Comparison of ENCODE assay signal across 19 mouse cellular contexts in the genomic region with DNA sequence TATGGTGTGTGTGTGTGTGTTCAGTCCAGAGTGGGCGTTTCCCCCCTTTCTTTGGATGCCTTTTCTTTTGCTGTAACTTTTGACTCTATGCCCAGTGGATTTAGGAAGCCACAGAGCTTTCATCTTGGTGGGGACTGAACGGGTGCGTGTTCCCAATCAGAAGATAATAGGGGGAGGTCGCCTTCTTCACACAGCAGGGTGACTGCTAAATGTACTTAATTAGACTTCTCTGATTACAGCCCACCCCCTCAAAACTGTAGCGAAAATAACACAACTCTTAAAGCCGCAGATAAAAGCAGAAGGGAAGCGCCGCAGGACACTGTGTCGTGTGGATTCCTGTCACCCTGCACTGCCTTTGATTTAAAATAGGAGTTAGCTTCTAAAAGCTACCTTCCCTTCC.
DNase-seq lines count a peak whose midpoint lies in the region; ATAC-seq and TF ChIP-seq lines count a peak whose summit lies in the region.
"Had no signal": no experiment of that assay in that cellular context is flagged by ENCODE, and none has a peak within 500 bp of the region (broad histone marks: within the 10 kb centered on the region; RNA-seq: fewer than 3 reads in every experiment).

No protein-coding gene starts in this region.

- H3K27ac ChIP-seq in forebrain, embryonic 13.5 days: 0 out of 2 replicates have a peak overlapping the region, but pooled peaks have one; percentile 41
- no peak overlapping the region for H3K27ac ChIP-seq in forebrain, embryonic 11.5 days (ENCODE audit: low read depth, low read length)
- H3K27ac ChIP-seq in heart, embryonic 13.5 days (replicated peaks): no peak overlapping the region
- no peak overlapping the region for H3K27ac ChIP-seq in lung, embryonic 14.5 days (ENCODE audit: low read depth)
- H3K27ac ChIP-seq in lung, postnatal 0 days (ENCODE audit: low read length): no peak overlapping the region
- H3K27ac ChIP-seq: embryonic facial prominence, embryonic 12.5 days; heart, embryonic 10.5 days; heart, embryonic 15.5 days; hindbrain, embryonic 14.5 days had no signal

- no peak for DNase-seq in forebrain, embryonic 11.5 days (ENCODE audit: low spot score)
- DNase-seq in heart, postnatal 25 days (ENCODE audit: low spot score): no peak
- peak; percentile 42 for DNase-seq in lung, embryonic 14.5 days
- DNase-seq in lung, postnatal 0 days (ENCODE audit: low spot score): no peak
- peak; percentile 37 for DNase-seq in brain, adult 2 months (ENCODE audit: low read depth, low spot score)
- DNase-seq in gastrocnemius, postnatal 14 days: no peak
- DNase-seq: adrenal gland, postnatal 10 days; cerebellum, adult 18-20 months; heart, adult 18-20 months; heart, postnatal 14 days; kidney, adult 8-10 months had no signal

- no peak overlapping the region for H3K4me2 ChIP-seq in forebrain, embryonic 13.5 days
- no peak overlapping the region for H3K4me2 ChIP-seq in forebrain, embryonic 11.5 days (ENCODE audit: low read depth, low read length, severe bottlenecking)
- H3K4me2 ChIP-seq in heart, embryonic 13.5 days: 0 out of 2 replicates have a peak overlapping the region, but pooled peaks have one; percentile 5
- no peak overlapping the region for H3K4me2 ChIP-seq in lung, embryonic 14.5 days
- H3K4me2 ChIP-seq in lung, postnatal 0 days (replicated peaks; ENCODE audit: low read depth, low read length): no peak overlapping the region
- H3K4me2 ChIP-seq: embryonic facial prominence, embryonic 12.5 days; heart, embryonic 15.5 days; hindbrain, embryonic 14.5 days had no signal

- H3K9me3 ChIP-seq in forebrain, embryonic 13.5 days (replicated peaks): no peaks in the 10 kb centered on the region
- H3K9me3 ChIP-seq in forebrain, embryonic 11.5 days (ENCODE audit: control insufficient read depth, low read length): no peaks in the 10 kb centered on the region
- no peaks in the 10 kb centered on the region for H3K9me3 ChIP-seq in heart, embryonic 13.5 days
- H3K9me3 ChIP-seq in lung, embryonic 14.5 days (ENCODE audit: low read depth, low read length): no peaks in the 10 kb centered on the region
- no peaks in the 10 kb centered on the region for H3K9me3 ChIP-seq in lung, postnatal 0 days (ENCODE audit: low read length)
- H3K9me3 ChIP-seq: embryonic facial prominence, embryonic 12.5 days; heart, embryonic 10.5 days; heart, embryonic 15.5 days had no signal

- no peak for TF ChIP-seq EP300 in lung, postnatal 0 days (IDR thresholded peaks at IDR 0.05)

- H3K4me1 ChIP-seq in forebrain, embryonic 13.5 days: peaks cover 42% of the 10 kb centered on the region
- 0 out of 2 replicates have a peak, but pooled peaks cover 2% of the 10 kb centered on the region for H3K4me1 ChIP-seq in forebrain, embryonic 11.5 days (replicated peaks; ENCODE audit: control insufficient read depth, insufficient read depth, low read length)
- peaks cover 11% of the 10 kb centered on the region for H3K4me1 ChIP-seq in heart, embryonic 13.5 days
- H3K4me1 ChIP-seq in lung, embryonic 14.5 days (ENCODE audit: insufficient read depth): no peaks in the 10 kb centered on the region
- H3K4me1 ChIP-seq in lung, postnatal 0 days (ENCODE audit: insufficient read depth, low read depth, low read length): no peaks in the 10 kb centered on the region
- H3K4me1 ChIP-seq: embryonic facial prominence, embryonic 12.5 days had no signal

- H3K27me3 ChIP-seq in forebrain, embryonic 13.5 days: no peaks in the 10 kb centered on the region
- H3K27me3 ChIP-seq in forebrain, embryonic 11.5 days (ENCODE audit: control insufficient read depth, insufficient read depth, low read length): no peaks in the 10 kb centered on the region
- no peaks in the 10 kb centered on the region for H3K27me3 ChIP-seq in heart, embryonic 13.5 days (replicated peaks)
- no peaks in the 10 kb centered on the region for H3K27me3 ChIP-seq in lung, embryonic 14.5 days (ENCODE audit: insufficient read depth, low read length)
- no peaks in the 10 kb centered on the region for H3K27me3 ChIP-seq in lung, postnatal 0 days (replicated peaks; ENCODE audit: insufficient read depth, low read length)

- H3K36me3 ChIP-seq in forebrain, embryonic 13.5 days (ENCODE audit: poor library complexity, severe bottlenecking): no peaks in the 10 kb centered on the region
- no peaks in the 10 kb centered on the region for H3K36me3 ChIP-seq in forebrain, embryonic 11.5 days (ENCODE audit: control insufficient read depth, insufficient read depth, low read length)
- H3K36me3 ChIP-seq in heart, embryonic 13.5 days: no peaks in the 10 kb centered on the region
- no peaks in the 10 kb centered on the region for H3K36me3 ChIP-seq in lung, embryonic 14.5 days (ENCODE audit: insufficient read depth)
- no peaks in the 10 kb centered on the region for H3K36me3 ChIP-seq in lung, postnatal 0 days (ENCODE audit: insufficient read depth, low read length)
- H3K36me3 ChIP-seq: embryonic facial prominence, embryonic 12.5 days; heart, embryonic 10.5 days; heart, embryonic 15.5 days had no signal

- H3K9ac ChIP-seq in forebrain, embryonic 13.5 days: no peak overlapping the region
- no peak overlapping the region for H3K9ac ChIP-seq in forebrain, embryonic 11.5 days (ENCODE audit: low read length)
- no peak overlapping the region for H3K9ac ChIP-seq in heart, embryonic 13.5 days
- H3K9ac ChIP-seq in lung, embryonic 14.5 days: no peak overlapping the region
- H3K9ac ChIP-seq in lung, postnatal 0 days (replicated peaks; ENCODE audit: low read depth): no peak overlapping the region
- H3K9ac ChIP-seq: embryonic facial prominence, embryonic 12.5 days; heart, embryonic 15.5 days; hindbrain, embryonic 14.5 days had no signal

- 13% methylated on average over 9 of the region's 9 CpGs for WGBS in forebrain, embryonic 13.5 days
- 31% methylated on average over 9 of the region's 9 CpGs for WGBS in forebrain, embryonic 11.5 days
- WGBS in heart, embryonic 13.5 days: 30% methylated on average over 9 of the region's 9 CpGs
- 50% methylated on average over 9 of the region's 9 CpGs for WGBS in lung, embryonic 14.5 days
- 48% methylated on average over 9 of the region's 9 CpGs for WGBS in lung, postnatal 0 days

- H3K4me3 ChIP-seq in forebrain, embryonic 13.5 days: no peak overlapping the region
- no peak overlapping the region for H3K4me3 ChIP-seq in forebrain, embryonic 11.5 days (ENCODE audit: low read depth, low read length)
- H3K4me3 ChIP-seq in heart, embryonic 13.5 days: no peak overlapping the region
- no peak overlapping the region for H3K4me3 ChIP-seq in lung, embryonic 14.5 days (ENCODE audit: low read depth, low read length)
- H3K4me3 ChIP-seq in lung, postnatal 0 days (ENCODE audit: low read depth, low read length): no peak overlapping the region
- H3K4me3 ChIP-seq: embryonic facial prominence, embryonic 12.5 days; heart, embryonic 10.5 days; heart, embryonic 15.5 days had no signal

- intact Hi-C loops in heart, postnatal 25 days (cut with DNase I): no loop called here
- intact Hi-C loops in gastrocnemius, postnatal 14 days (cut with DNase I; ENCODE audit: low total_unique reads): no loop called here

- ATAC-seq in forebrain, embryonic 13.5 days: no peak
- ATAC-seq in forebrain, embryonic 11.5 days (replicated peaks; ENCODE audit: low FRiP score): no peak
- ATAC-seq in heart, embryonic 13.5 days (ENCODE audit: extremely low read depth, insufficient number of reproducible peaks, low FRiP score, low TSS enrichment): no peak
- ATAC-seq in lung, embryonic 14.5 days (ENCODE audit: insufficient read depth): no peak
- no peak for ATAC-seq in lung, postnatal 0 days
- ATAC-seq: inflammation-experienced regulatory T-cells, adult 6 months; intestine, postnatal 0 days had no signal

- TF ChIP-seq CTCF in lung, embryonic 14.5 days (IDR thresholded peaks at IDR 0.05; ENCODE audit: low read depth): no peak
- no peak for TF ChIP-seq CTCF in lung, postnatal 0 days (IDR thresholded peaks at IDR 0.05)

Comparison
In these comparisons a context has a peak if more than half of its experiments do, and no peak if none do; other contexts are left out.
1. DNase-seq: peak in lung, embryonic 14.5 days (single experiment) and brain, adult 2 months (single experiment); none in forebrain, embryonic 11.5 days (single experiment), heart, postnatal 25 days (single experiment), lung, postnatal 0 days (single experiment) and gastrocnemius, postnatal 14 days (single experiment).